Mouse (Mus musculus) heart, adult 2 months (tissue): ENCODE data around the gene Ppp1r14a.

ENCODE experiments used
- CTCF ChIP-seq: fragments of 200-600 bp; IDR thresholded peaks from 2 replicates; pipeline ENCODE4 v1.8.1; 2022; ENCODE audit warnings: antibody characterized with exemption, mild to moderate bottlenecking, moderate library complexity
- EP300 ChIP-seq: fragments of 200-500 bp; IDR thresholded peaks from 2 replicates; pipeline ENCODE4 v1.6.1; 2011; ENCODE audit warnings: low read depth, low read length, control low read depth; ENCODE audit not compliant: insufficient read depth
- POLR2A ChIP-seq: fragments of 200-500 bp; IDR thresholded peaks from 2 replicates; pipeline ENCODE4 v1.6.1; 2011; ENCODE audit warnings: mild to moderate bottlenecking, low read depth, low read length, control low read depth; ENCODE audit not compliant: insufficient read depth

DNA sequence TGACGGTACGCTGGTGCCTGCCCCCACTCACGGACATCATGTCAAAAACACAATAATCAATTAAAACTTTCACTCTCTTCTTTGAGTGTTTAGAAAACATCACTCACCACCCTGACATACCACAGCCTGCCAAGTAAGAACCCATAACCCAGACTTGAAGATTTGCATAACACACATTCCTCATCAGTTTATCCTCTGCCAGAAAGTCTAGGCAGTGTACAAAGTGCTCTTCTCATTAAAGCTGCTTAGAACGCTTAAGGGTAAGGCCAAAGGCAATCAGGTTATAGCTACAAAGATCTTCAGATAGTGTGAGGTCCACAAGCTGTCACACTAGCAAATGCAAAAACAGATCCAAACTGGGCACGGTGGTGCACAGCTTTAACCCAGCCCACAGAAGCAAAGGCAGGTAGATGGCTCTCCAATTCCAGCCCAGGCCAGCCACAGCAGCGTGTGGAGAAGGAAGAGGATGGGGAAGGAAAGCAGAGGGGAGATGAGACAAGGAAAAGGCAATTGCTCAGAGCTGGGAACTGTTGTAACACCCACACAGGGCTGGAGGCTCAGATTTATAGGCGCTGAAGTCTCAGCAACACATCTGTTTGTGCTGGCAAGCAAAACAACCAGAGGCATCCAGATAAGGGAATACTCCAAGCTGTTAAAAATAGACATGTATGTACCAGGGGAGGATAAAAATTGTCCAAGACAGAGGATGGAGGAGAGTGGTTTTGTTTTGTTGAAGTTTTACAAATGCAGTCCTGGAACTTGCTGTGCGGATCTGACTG is 17.2 kb upstream of the Ppp1r14a start:
- TF ChIP-seq CTCF (no peak), POLR2A (no peak), EP300 (no peak)
